Mouse (Mus musculus): Measurements from ENCODE around the gene Hist1h2ah.

DNA sequence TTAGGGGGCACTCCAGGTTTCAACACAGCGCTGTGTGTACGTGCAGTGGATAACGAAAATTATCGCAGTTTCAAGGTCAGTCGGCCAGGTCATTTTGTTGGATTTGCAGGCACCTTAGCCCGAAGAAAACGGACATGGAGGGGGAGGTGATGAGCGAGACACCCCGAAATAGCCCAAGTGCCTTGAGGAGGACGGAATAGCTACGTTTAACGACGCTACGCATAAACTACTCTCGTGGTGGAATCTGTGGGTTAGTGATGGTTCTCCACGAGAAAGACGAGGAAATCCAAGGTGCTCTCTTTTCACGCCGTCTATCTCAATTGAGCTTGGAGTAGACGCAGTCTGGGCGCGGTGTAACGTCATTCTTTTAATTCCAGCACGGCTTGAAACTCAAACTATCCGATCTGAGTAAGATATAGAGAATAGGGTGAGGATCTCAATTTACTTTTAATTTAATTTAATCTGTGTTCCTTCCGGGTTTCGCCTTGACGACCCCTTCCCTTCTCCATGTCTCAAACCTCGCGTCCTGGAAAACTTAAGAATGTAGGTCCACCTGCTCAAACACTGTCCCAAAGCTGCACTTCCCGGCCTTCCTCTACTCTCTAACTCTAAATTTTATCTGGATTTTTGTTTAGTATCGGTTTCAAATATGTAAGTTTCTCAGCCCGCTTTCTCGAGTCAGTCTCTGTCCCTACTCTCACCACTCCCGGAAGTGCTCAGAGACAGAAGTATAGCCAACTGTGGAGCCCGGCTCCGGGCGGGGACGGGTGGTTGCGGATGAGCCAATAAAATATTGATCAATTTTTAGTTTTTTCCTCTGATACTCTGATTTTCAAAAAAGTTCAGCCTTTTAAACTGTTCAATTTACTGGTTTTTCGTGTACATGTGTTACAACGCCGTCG lies 15.2 kb downstream of the Hist1h2ah start:
- TF ChIP-seq CTCF (IDR thresholded peaks at IDR 0.05; ENCODE audit: low read depth, low read length) (no peak), POLR2A (IDR thresholded peaks at IDR 0.05; ENCODE audit: extremely low read depth, insufficient read depth, low read length) (no peak)
